In genomic region chr2:30759858-30760547, GRCm38 (mm10) we compare ENCODE assay signal across 9 mouse cellular contexts. TPM values are rescaled to one million over a fixed set of nuclear protein-coding genes. Genes with fewer than 3 reads are reported as not detected.
DNase-seq lines count a peak whose midpoint lies in the region; ATAC-seq and TF ChIP-seq lines count a peak whose summit lies in the region.
"Had no signal": no experiment of that assay in that cellular context is flagged by ENCODE, and none has a peak within 500 bp of the region (broad histone marks: within the 10 kb centered on the region; RNA-seq: fewer than 3 reads in every experiment).

No protein-coding gene starts in this region.

- intact Hi-C loops in left cerebral cortex, adult 2 months (cut with DNase I), result no loop called here

- no peaks in the 10 kb centered on the region for H3K27me3 ChIP-seq in heart, embryonic 11.5 days (ENCODE audit: control insufficient read depth, insufficient read depth, low read length)
- H3K27me3 ChIP-seq in hindbrain, embryonic 13.5 days, result no peaks in the 10 kb centered on the region
- 0 out of 2 replicates have a peak, but pooled peaks cover 5% of the 10 kb centered on the region for H3K27me3 ChIP-seq in liver, embryonic 15.5 days

- H3K9me3 ChIP-seq in heart, embryonic 11.5 days (replicated peaks; ENCODE audit: control insufficient read depth, low read length), result no peaks in the 10 kb centered on the region; the same call in none of the 2 replicates
- no peaks in the 10 kb centered on the region; the same call in 1 of the 2 replicates for H3K9me3 ChIP-seq in hindbrain, embryonic 13.5 days
- H3K9me3 ChIP-seq in liver, embryonic 15.5 days (replicated peaks), result 0 out of 2 replicates have a peak, but pooled peaks cover 3% of the 10 kb centered on the region

- H3K27ac ChIP-seq in heart, embryonic 11.5 days (ENCODE audit: low read depth, low read length), result peak overlapping the region; percentile 95
- H3K27ac ChIP-seq in hindbrain, embryonic 13.5 days, result peak overlapping the region; percentile 80; the same call in 1 of the 2 replicates
- H3K27ac ChIP-seq in liver, embryonic 15.5 days (replicated peaks), result 0 out of 2 replicates have a peak overlapping the region, but pooled peaks have one; percentile 34
- no peak overlapping the region for H3K27ac ChIP-seq in left cerebral cortex, adult 2 months
- H3K27ac ChIP-seq: liver, embryonic 14.5 days had no signal

- H3K4me3 ChIP-seq in heart, embryonic 11.5 days (ENCODE audit: low read depth, low read length), result no peak overlapping the region
- H3K4me3 ChIP-seq in hindbrain, embryonic 13.5 days, result no peak overlapping the region
- no peak overlapping the region for H3K4me3 ChIP-seq in liver, embryonic 15.5 days (replicated peaks)
- no peak overlapping the region for H3K4me3 ChIP-seq in left cerebral cortex, adult 2 months

- no peak for ATAC-seq in heart, embryonic 11.5 days (replicated peaks; ENCODE audit: insufficient number of reproducible peaks, low FRiP score, low TSS enrichment)
- ATAC-seq in hindbrain, embryonic 13.5 days (ENCODE audit: low FRiP score), result no peak
- peak; percentile 35; the same call in 1 of the 2 replicates for ATAC-seq in liver, embryonic 15.5 days (ENCODE audit: insufficient read depth)
- ATAC-seq in erythroblast, adult 5-6 weeks (replicated peaks; ENCODE audit: low FRiP score, poor library complexity, severe bottlenecking), result no peak

- peaks cover 36% of the 10 kb centered on the region for H3K4me1 ChIP-seq in heart, embryonic 11.5 days (ENCODE audit: control insufficient read depth, insufficient read depth, low read length)
- peaks cover 29% of the 10 kb centered on the region for H3K4me1 ChIP-seq in hindbrain, embryonic 13.5 days (replicated peaks)
- H3K4me1 ChIP-seq in liver, embryonic 15.5 days (replicated peaks), result peaks cover 25% of the 10 kb centered on the region

- no peaks in the 10 kb centered on the region for H3K36me3 ChIP-seq in heart, embryonic 11.5 days (ENCODE audit: control insufficient read depth, insufficient read depth, low read length)
- no peaks in the 10 kb centered on the region for H3K36me3 ChIP-seq in hindbrain, embryonic 13.5 days
- no peaks in the 10 kb centered on the region for H3K36me3 ChIP-seq in liver, embryonic 15.5 days (replicated peaks)

- TF ChIP-seq CTCF in left cerebral cortex, adult 2 months (IDR thresholded peaks at IDR 0.05), result no peak

- no peak overlapping the region for H3K4me2 ChIP-seq in heart, embryonic 11.5 days
- H3K4me2 ChIP-seq in hindbrain, embryonic 13.5 days, result no peak overlapping the region
- H3K4me2 ChIP-seq in liver, embryonic 15.5 days, result no peak overlapping the region

- DNase-seq in heart, adult 8-10 months (ENCODE audit: low spot score), result no peak
- DNase-seq in NIH3T3 (ENCODE audit: low read depth), result peak; percentile 56
- no peak for DNase-seq in left cerebral cortex, adult 2 months (ENCODE audit: extremely low spot score in 1 of 2, low spot score in 2 of 2)
- DNase-seq in thymus, postnatal 4 days, result no peak

- H3K9ac ChIP-seq in heart, embryonic 11.5 days (ENCODE audit: low read depth, low read length), result no peak overlapping the region
- H3K9ac ChIP-seq in hindbrain, embryonic 13.5 days, result no peak overlapping the region
- no peak overlapping the region for H3K9ac ChIP-seq in liver, embryonic 15.5 days
- H3K9ac ChIP-seq: liver, embryonic 14.5 days had no signal

- 58% methylated on average over 10 of the region's 10 CpGs for WGBS in heart, embryonic 11.5 days (ENCODE audit: insufficient replicate concordance)
- WGBS in hindbrain, embryonic 13.5 days, result 20% methylated on average over 10 of the region's 10 CpGs
- WGBS in liver, embryonic 15.5 days (ENCODE audit: insufficient replicate concordance), result 65% methylated on average over 10 of the region's 10 CpGs

RNA-seq across cellular contexts. Expression of gene 1700001O22Rik, which starts 43.5 kb away (rescaled TPM):
- polyA plus RNA-seq in heart, embryonic 11.5 days (2014; fragmentation: Nextera tagmentation; extraction: Ambion mirVana), result 1.2 and 1.6 TPM in 2 replicates
- 1 to 10 TPM in 1 of 4 experiments, under 1 TPM in 3; 0.24 to 1.2 (median 0.55) TPM for total RNA-seq in heart, adult 8-10 months (2022)
- polyA plus RNA-seq in hindbrain, embryonic 13.5 days (2015; fragmentation: Nextera tagmentation; extraction: Ambion mirVana), result 1.7 and 2.4 TPM in 2 replicates
- polyA plus RNA-seq in liver, embryonic 15.5 days (2015; fragmentation: Nextera tagmentation; extraction: Ambion mirVana), result not detected in 2 replicates
- total RNA-seq in left cerebral cortex, adult 2 months (2021), result 10 to 100 TPM in 1 of 2 experiments, 1 to 10 TPM in 1; 9.9 to 12.6 TPM
- total RNA-seq in erythroblast, adult 5-6 weeks (2015; ENCODE audit: low replicate concordance), result not detected in 2 replicates
- total RNA-seq in erythroblast, adult 5-6 weeks (2017; ENCODE audit: low replicate concordance), result not detected in 2 replicates
- polyA plus RNA-seq: liver, embryonic 14.5 days had no signal

RNA-seq across cellular contexts. Expression of gene Ntmt1, which starts 47.6 kb away (rescaled TPM):
- polyA plus RNA-seq in heart, embryonic 11.5 days (2014; fragmentation: Nextera tagmentation; extraction: Ambion mirVana), result 82.6 and 87.5 TPM in 2 replicates
- total RNA-seq in heart, adult 8-10 months (2022), result 10 to 100 TPM; 23.8 to 27.7 (median 25.3) TPM
- polyA plus RNA-seq in hindbrain, embryonic 13.5 days (2015; fragmentation: Nextera tagmentation; extraction: Ambion mirVana), result 108 and 115 TPM in 2 replicates
- 26.0 and 27.5 TPM in 2 replicates for polyA plus RNA-seq in liver, embryonic 15.5 days (2015; fragmentation: Nextera tagmentation; extraction: Ambion mirVana)
- 10 to 100 TPM; 35.2 to 38.8 TPM for total RNA-seq in left cerebral cortex, adult 2 months (2021)
- total RNA-seq in erythroblast, adult 5-6 weeks (2015; ENCODE audit: low replicate concordance), result 2.7 TPM in 2 replicates
- total RNA-seq in erythroblast, adult 5-6 weeks (2017; ENCODE audit: low replicate concordance), result 3.9 TPM in 1 of 2 replicates, not detected in the other

Comparison
In these comparisons a context has a peak if more than half of its experiments do, and no peak if none do; other contexts are left out.
1. RNA of gene 1700001O22Rik, which starts 43.5 kb away (total RNA-seq): 9.9 to 12.6 TPM in left cerebral cortex, adult 2 months; 0.24 to 1.2 TPM in heart, adult 8-10 months and not detected in erythroblast, adult 5-6 weeks; every median in the first group is over 4 times any median in the second.
2. RNA of gene Ntmt1, which starts 47.6 kb away (total RNA-seq): 35.2 to 38.8 TPM in left cerebral cortex, adult 2 months and 23.8 to 27.7 TPM in heart, adult 8-10 months; 2.7 to 3.9 TPM in erythroblast, adult 5-6 weeks; every median in the first group is over 4 times any median in the second.